Comparison of ENCODE assay signal across 22 mouse cellular contexts in genomic region chr1:157009427-157009826, GRCm38 (mm10).
DNase-seq lines count a peak whose midpoint lies in the region; ATAC-seq lines count a peak whose summit lies in the region.
"Had no signal": no experiment of that assay in that cellular context is flagged by ENCODE, and none has a peak within 500 bp of the region (broad histone marks: within the 10 kb centered on the region; RNA-seq: fewer than 3 reads in every experiment).

No protein-coding gene starts in this region.

- H3K27me3 ChIP-seq in heart, embryonic 15.5 days = no peaks in the 10 kb centered on the region
- H3K27me3 ChIP-seq in heart, embryonic 11.5 days (ENCODE audit: control insufficient read depth, insufficient read depth, low read length) = no peaks in the 10 kb centered on the region
- no peaks in the 10 kb centered on the region for H3K27me3 ChIP-seq in lung, embryonic 15.5 days
- H3K27me3 ChIP-seq: forebrain, embryonic 12.5 days; hindbrain, embryonic 12.5 days; midbrain, embryonic 15.5 days; stomach, embryonic 15.5 days had no signal

- H3K36me3 ChIP-seq in heart, embryonic 15.5 days = no peaks in the 10 kb centered on the region
- H3K36me3 ChIP-seq in heart, embryonic 11.5 days (ENCODE audit: control insufficient read depth, insufficient read depth, low read length) = no peaks in the 10 kb centered on the region
- H3K36me3 ChIP-seq in lung, embryonic 15.5 days = no peaks in the 10 kb centered on the region
- H3K36me3 ChIP-seq: forebrain, embryonic 12.5 days; hindbrain, embryonic 12.5 days; midbrain, embryonic 15.5 days; stomach, embryonic 15.5 days had no signal

- 66% methylated on average over 9 of the region's 9 CpGs for WGBS in heart, embryonic 15.5 days
- WGBS in heart, embryonic 11.5 days (ENCODE audit: insufficient replicate concordance) = 70% methylated on average over 9 of the region's 9 CpGs
- whole genome bisulfite sequencing in lung, embryonic 15.5 days = 66% methylated on average over 9 of the region's 9 CpGs

- no peaks in the 10 kb centered on the region for H3K9me3 ChIP-seq in heart, embryonic 15.5 days (replicated peaks)
- H3K9me3 ChIP-seq in heart, embryonic 11.5 days (replicated peaks; ENCODE audit: control insufficient read depth, low read length) = no peaks in the 10 kb centered on the region
- H3K9me3 ChIP-seq in lung, embryonic 15.5 days = no peaks in the 10 kb centered on the region
- H3K9me3 ChIP-seq: forebrain, embryonic 12.5 days; hindbrain, embryonic 12.5 days; midbrain, embryonic 15.5 days; stomach, embryonic 15.5 days had no signal

- no peak overlapping the region for H3K4me2 ChIP-seq in heart, embryonic 15.5 days
- H3K4me2 ChIP-seq in heart, embryonic 11.5 days = no peak overlapping the region
- H3K4me2 ChIP-seq in lung, embryonic 15.5 days = no peak overlapping the region
- H3K4me2 ChIP-seq: forebrain, embryonic 12.5 days; hindbrain, embryonic 12.5 days; midbrain, embryonic 15.5 days; stomach, embryonic 15.5 days had no signal

- H3K9ac ChIP-seq in heart, embryonic 15.5 days = no peak overlapping the region
- no peak overlapping the region for H3K9ac ChIP-seq in heart, embryonic 11.5 days (ENCODE audit: low read depth, low read length)
- H3K9ac ChIP-seq in lung, embryonic 15.5 days = no peak overlapping the region
- H3K9ac ChIP-seq: forebrain, embryonic 12.5 days; hindbrain, embryonic 12.5 days; midbrain, embryonic 15.5 days; stomach, embryonic 15.5 days had no signal

- ATAC-seq in heart, embryonic 15.5 days (replicated peaks; ENCODE audit: insufficient number of reproducible peaks, insufficient read depth, low FRiP score, low read depth) = no peak
- no peak for ATAC-seq in heart, embryonic 11.5 days (replicated peaks; ENCODE audit: insufficient number of reproducible peaks, low FRiP score, low TSS enrichment)
- ATAC-seq in lung, embryonic 15.5 days (ENCODE audit: borderline replicate concordance, extremely low read depth, low FRiP score, low TSS enrichment) = no peak
- ATAC-seq in erythroid progenitor cell, adult 5-6 weeks (replicated peaks; ENCODE audit: low FRiP score, poor library complexity, severe bottlenecking) = no peak
- ATAC-seq: midbrain, embryonic 15.5 days had no signal

- no peak overlapping the region for H3K4me3 ChIP-seq in heart, embryonic 15.5 days
- no peak overlapping the region for H3K4me3 ChIP-seq in heart, embryonic 11.5 days (ENCODE audit: low read depth, low read length)
- no peak overlapping the region for H3K4me3 ChIP-seq in lung, embryonic 15.5 days
- H3K4me3 ChIP-seq: forebrain, embryonic 12.5 days; gastrocnemius, adult 2 months; heart, adult 2 months; hindbrain, embryonic 12.5 days; left cerebral cortex, adult 2 months; midbrain, embryonic 15.5 days; stomach, embryonic 15.5 days had no signal

- peaks cover 22% of the 10 kb centered on the region for H3K4me1 ChIP-seq in heart, embryonic 15.5 days (replicated peaks)
- H3K4me1 ChIP-seq in heart, embryonic 11.5 days (ENCODE audit: control insufficient read depth, insufficient read depth, low read length) = peaks cover 23% of the 10 kb centered on the region
- H3K4me1 ChIP-seq in lung, embryonic 15.5 days = peaks cover 31% of the 10 kb centered on the region
- H3K4me1 ChIP-seq: forebrain, embryonic 12.5 days; midbrain, embryonic 15.5 days; stomach, embryonic 15.5 days had no signal

- DNase-seq in lung, postnatal 14 days = no peak
- peak; percentile 65 for DNase-seq in kidney, postnatal 14 days
- no peak for DNase-seq in gastrocnemius, postnatal 25 days
- DNase-seq: cerebellum, adult 18-20 months; cerebellum, postnatal 25 days; embryo, embryonic 11 days; gastrocnemius, adult 2 months; heart, adult 2 months; layer of hippocampus, adult 9-11 months; left cerebral cortex, postnatal 4 days; liver; right cerebral cortex, postnatal 14 days; thymus, adult 2 months had no signal

- peak overlapping the region; percentile 79 for H3K27ac ChIP-seq in heart, embryonic 15.5 days
- H3K27ac ChIP-seq in heart, embryonic 11.5 days (ENCODE audit: low read depth, low read length) = no peak overlapping the region
- H3K27ac ChIP-seq in lung, embryonic 15.5 days = peak overlapping the region; percentile 78
- H3K27ac ChIP-seq: forebrain, embryonic 12.5 days; hindbrain, embryonic 12.5 days; left cerebral cortex, adult 2 months; midbrain, embryonic 15.5 days; stomach, embryonic 15.5 days had no signal
